Mouse (Mus musculus) hindlimb bud, embryonic 11.5 days (tissue): ENCODE measurements around the gene Hcfc1r1.

Source experiments
- DNase-seq: peaks from one replicate; pipeline ENCODE4 v3.0.0-alpha.2; 2012; ENCODE audit warnings: low read depth, low spot score; ENCODE audit errors: extremely low spot score

Hcfc1r1 gene

GRCm38 (mm10) chr17:23673424-23674073 lies at the start of gene Hcfc1r1, which contains the start of gene Thoc6:
Hcfc1r1 (plus strand) TSS chr17:23673596.
Thoc6 (minus strand) TSS chr17:23673882.
- DNase-seq: peak; percentile 93

DNA sequence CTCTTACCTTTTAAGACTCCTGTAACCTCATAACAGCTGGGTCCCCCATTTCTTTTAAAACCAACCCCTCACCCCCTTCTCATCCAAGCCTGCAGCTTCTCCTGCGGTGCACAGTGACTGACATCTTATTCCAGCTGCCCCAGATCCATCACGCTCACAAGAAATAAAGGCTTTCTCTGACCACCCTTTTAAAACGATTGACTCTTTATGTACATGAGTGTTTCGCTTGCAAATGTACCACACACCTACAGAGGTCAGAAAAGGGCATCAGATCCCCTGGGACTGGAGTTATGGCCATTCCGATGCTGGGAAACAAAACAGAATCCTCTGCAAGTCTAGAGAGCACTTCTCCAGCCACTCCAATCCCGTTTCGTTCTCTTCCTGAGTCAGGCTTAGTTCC lies 45.6 kb upstream of the Hcfc1r1 start:
- no peak for DNase-seq

- DNase-seq: peak; percentile 33
These were observed 43.0 kb upstream of the Hcfc1r1 start for GRCm38 (mm10) chr17:23630195-23631020.

- no peak for DNase-seq
These were observed 42.2 kb upstream of the Hcfc1r1 start for GRCm38 (mm10) chr17:23631241-23631640.

GRCm38 (mm10) chr17:23644613-23645495 lies 28.5 kb upstream of the Hcfc1r1 start, which contains the start of gene Mmp25:
Mmp25 (minus strand) TSS chr17:23645277.
- DNase-seq: no peak

DNA sequence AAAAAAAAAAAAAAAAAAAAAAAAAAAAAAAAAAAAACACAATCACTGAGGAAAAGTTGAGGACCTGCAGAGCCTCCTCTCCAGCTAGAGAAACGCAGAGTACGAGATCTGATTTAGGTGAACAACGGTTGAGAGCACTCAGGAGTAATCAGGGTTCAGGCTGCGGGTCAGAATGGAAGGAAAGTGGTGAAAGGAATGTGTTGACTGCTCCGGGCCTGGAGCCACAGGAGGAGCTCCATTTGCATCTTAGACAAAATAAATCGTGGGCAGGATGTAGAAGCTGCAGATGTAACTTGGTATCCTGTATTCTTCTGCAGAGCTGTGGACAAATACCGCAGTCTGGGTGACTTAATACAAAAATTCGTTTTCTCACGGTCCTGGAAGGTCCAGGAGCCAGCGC lies 27.5 kb upstream of the Hcfc1r1 start:
- no peak for DNase-seq

- DNase-seq: no peak
These were observed 22.0 kb upstream of the Hcfc1r1 start for GRCm38 (mm10) chr17:23651363-23651762.

DNA sequence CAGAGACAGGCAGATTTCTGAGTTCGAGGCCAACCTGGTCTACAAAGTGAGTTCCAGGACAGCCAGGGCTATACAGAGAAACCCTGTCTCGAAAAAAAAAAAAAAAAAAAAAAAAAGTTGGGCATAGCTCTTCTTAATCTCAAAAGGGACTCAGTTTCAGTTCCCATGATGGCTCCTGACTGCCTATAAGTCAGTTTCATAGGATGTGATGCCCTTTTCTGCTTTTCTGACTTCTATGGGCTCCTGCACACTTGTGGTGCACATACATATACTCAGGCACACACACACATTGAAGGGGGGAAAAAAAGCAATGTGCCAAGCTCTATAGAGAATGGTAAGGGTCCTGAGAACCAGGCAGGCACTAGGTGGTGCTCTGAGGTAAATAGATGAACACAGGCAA lies 20.1 kb upstream of the Hcfc1r1 start:
- DNase-seq: no peak

DNA sequence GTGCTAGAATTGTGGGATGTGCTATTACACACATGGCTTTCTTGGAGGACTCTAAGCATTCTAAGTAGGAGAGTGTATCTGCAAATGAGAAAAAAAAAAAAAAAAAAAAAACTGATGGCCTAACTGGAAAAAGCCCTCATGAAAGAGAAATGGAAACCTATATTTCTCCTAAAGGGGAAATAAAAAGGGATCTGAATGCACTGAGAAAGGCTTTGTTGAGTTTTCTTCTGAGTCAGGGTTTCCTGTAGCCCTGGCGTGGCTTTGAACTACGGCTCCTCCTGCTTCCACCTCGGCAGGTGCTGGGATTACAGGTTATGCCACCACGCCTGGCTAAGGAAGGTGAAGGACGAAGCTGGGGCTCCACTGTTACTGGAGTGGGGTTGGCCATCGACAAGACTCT lies 19.4 kb upstream of the Hcfc1r1 start:
- DNase-seq: no peak

GRCm38 (mm10) chr17:23654410-23654809 lies 19.0 kb upstream of the Hcfc1r1 start:
- DNase-seq: no peak

DNA sequence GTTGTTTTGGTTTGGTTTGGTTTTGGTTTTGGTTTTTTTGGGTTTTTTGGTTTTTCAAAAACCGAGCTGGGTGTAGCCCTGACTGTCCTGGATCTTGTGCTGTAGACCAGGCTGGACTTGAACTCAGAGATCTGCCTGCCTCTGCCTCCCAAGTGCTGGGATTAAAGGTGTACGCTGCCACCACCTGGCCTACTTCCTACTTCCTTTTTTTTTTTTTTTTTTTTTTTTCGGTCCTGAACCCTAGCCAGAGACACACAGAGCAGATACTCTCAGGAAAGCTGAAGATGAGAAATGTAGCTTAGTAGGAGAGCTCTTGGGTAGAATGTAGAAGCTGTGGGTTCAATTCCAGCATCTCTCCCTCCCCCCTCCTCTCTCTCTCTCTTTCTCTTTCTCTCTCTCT lies 14.9 kb upstream of the Hcfc1r1 start:
- DNase-seq: no peak

GRCm38 (mm10) chr17:23660117-23660875 lies 13.1 kb upstream of the Hcfc1r1 start, which contains the start of gene Bicdl2:
Bicdl2 (plus strand) TSS chr17:23660506.
- no peak for DNase-seq

DNA sequence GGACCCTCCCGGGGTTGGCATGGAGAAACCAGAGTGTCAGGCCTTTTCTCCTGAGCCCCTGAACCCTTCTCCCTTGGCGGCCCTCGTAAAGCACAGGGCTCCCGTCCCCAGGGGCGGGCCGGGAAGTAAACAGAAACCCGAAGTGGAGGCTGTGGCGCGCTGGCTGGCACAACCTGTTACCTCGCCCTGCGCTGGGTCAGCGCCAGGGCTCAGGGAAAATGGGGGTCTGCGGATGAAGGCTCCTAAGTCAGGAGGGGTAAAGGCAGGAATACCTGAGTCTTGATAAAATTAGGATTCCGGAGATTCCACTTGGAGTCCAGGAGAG lies 12.6 kb upstream of the Hcfc1r1 start:
- DNase-seq: no peak

DNA sequence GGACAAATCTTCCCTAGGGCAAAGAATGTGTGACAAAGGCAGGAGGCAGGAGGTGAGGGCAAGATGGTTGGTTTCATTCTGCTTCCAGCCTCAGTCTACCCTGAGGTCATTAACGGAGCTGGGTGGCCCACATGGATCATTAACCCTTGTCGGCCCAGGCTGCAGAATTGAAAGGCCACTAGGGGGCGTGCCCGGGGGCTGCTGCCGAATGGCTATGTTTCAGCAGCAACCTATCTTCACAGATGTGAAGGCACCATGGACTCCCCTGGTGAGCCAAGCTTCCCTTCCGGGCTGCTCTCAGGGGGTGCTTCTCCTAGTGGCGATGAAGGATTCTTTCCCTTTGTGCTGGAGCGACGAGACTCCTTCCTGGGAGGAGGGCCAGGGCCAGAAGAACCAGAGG lies 11.9 kb upstream of the Hcfc1r1 start:
- DNase-seq: no peak

GRCm38 (mm10) chr17:23664556-23665021 lies 8.8 kb upstream of the Hcfc1r1 start:
- peak; percentile 72 for DNase-seq

DNA sequence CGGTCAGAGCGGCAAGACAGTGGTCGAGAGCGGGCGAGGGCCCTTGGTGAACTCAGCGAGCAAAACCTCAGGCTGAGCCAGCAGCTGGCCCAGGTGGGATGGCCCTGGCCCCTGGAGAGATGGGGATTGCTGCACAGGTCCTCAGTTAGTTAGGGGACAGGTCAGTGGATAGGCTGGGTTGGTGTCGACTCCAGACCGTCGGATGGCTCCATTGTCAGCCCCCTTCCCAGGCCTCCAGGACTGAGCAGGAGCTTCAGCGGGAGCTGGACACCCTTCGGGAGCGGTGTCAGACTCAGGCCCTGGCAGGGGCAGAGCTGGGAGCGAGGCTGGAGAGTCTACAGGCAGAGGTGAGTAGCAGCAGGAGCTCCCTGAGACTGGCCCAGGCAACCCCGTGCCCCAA lies 7.9 kb upstream of the Hcfc1r1 start:
- DNase-seq: no peak

- DNase-seq: no peak
These were observed 2.8 kb upstream of the Hcfc1r1 start for GRCm38 (mm10) chr17:23670516-23671074.

DNA sequence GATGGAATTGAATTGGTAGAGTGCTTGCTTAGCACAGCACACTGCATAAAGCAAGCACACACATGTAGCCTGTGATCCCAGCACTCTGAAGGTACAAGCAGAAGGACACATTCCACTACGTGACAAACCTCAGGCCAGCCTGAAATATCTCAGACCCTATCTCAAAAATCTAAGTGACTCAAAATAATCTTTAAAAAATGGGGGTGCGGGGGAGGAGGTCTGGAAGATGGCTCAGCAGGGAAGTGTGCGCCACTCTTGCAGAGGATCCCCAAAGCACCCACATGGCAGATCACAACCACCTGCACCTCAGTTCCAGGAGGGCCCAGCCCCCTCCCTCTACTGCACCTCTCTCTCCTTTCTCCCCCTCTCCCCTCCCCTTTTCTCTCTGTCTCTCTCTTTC lies 1.9 kb upstream of the Hcfc1r1 start:
- DNase-seq: no peak

DNA sequence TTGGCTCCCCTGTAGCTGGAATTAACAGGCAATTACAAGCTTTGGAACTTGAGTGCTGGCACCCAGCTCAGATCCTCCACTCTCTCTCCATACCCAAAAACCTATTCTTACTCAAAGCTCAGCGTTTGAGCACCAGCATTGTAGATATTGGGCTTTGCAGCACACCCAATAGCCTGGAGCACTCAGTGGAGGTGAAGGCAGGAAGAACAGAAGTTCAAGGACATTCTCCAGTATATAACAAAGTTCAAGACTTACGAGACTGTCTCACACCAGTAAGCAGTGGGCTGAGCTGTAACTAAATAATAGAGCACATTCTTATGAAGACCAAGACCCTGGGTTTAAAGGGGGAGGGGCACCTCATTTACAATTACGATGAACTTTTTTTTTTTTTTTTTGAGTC lies 635 bp upstream of the Hcfc1r1 start:
- DNase-seq: no peak

DNA sequence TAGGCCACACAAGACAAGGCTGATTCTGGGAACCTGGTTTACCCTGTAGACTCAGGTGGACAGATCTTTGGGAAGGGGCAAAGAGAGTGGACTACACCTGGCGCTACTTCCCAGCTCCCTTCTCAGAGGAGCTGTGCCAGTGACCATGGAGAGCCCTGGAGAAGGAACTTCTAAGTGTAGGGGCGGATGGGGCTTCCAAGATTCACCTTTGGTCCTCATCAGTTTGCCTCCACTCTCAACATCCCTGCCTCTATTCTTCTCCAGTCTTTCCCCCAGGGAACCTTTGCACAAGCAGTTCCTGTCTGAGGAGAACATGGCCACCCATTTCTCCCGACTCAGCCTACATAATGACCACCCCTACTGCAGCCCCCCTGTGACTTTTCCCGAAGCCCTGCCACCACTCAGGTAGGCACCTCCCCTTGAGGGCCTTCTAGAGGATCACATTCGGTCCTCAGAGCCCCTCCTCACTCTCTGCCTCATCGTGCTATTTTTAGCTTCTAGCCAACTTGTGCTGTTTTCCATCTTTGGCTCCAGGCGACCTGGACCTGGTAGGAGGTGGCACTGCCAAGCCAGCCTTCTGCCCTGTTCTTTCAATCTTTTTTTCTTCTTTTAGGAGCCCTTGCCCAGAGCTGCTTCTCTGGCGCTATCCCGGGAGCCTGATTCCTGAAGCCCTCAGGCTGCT lies 1.0 kb downstream of the Hcfc1r1 start:
- no peak for DNase-seq
